In genomic region chr5:29475556-29475955, GRCm38 (mm10) we compare ENCODE assay signal across 24 mouse cellular contexts. TPM values are rescaled to one million over a fixed set of nuclear protein-coding genes. Genes with fewer than 3 reads are reported as not detected.
DNase-seq lines count a peak whose midpoint lies in the region; ATAC-seq lines count a peak whose summit lies in the region.
"Had no signal": no experiment of that assay in that cellular context is flagged by ENCODE, and none has a peak within 500 bp of the region (broad histone marks: within the 10 kb centered on the region; RNA-seq: fewer than 3 reads in every experiment).

No protein-coding gene starts in this region.

- ATAC-seq in hindbrain, embryonic 11.5 days (ENCODE audit: low FRiP score) = no peak
- no peak for ATAC-seq in hindbrain, embryonic 16.5 days
- ATAC-seq in intestine, embryonic 15.5 days = no peak
- ATAC-seq in stomach, embryonic 15.5 days (ENCODE audit: insufficient read depth, low FRiP score, low read depth) = no peak
- ATAC-seq: activated CD4-positive, CD25-positive, alpha-beta regulatory T cell, adult 4 months; hindbrain, postnatal 0 days had no signal

- WGBS in hindbrain, embryonic 11.5 days = 2% methylated on average over 5 of the region's 5 CpGs
- 3% methylated on average over 5 of the region's 5 CpGs for WGBS in hindbrain, embryonic 16.5 days
- 24% methylated on average over 5 of the region's 5 CpGs for WGBS in intestine, embryonic 15.5 days
- WGBS in stomach, embryonic 15.5 days = 13% methylated on average over 5 of the region's 5 CpGs

- no peaks in the 10 kb centered on the region for H3K36me3 ChIP-seq in hindbrain, embryonic 11.5 days (ENCODE audit: control insufficient read depth, insufficient read depth, low read length)
- no peaks in the 10 kb centered on the region for H3K36me3 ChIP-seq in hindbrain, embryonic 16.5 days (ENCODE audit: control insufficient read depth, insufficient read depth, low read length)
- H3K36me3 ChIP-seq in intestine, embryonic 15.5 days = no peaks in the 10 kb centered on the region
- H3K36me3 ChIP-seq in stomach, embryonic 15.5 days = no peaks in the 10 kb centered on the region
- H3K36me3 ChIP-seq: forebrain, embryonic 12.5 days; heart, embryonic 10.5 days had no signal

- H3K4me3 ChIP-seq in hindbrain, embryonic 11.5 days (ENCODE audit: low read depth, low read length) = no peak overlapping the region
- no peak overlapping the region for H3K4me3 ChIP-seq in hindbrain, embryonic 16.5 days (ENCODE audit: low read length)
- H3K4me3 ChIP-seq in intestine, embryonic 15.5 days (replicated peaks) = no peak overlapping the region
- H3K4me3 ChIP-seq in stomach, embryonic 15.5 days (replicated peaks) = peak overlapping the region; percentile 49
- H3K4me3 ChIP-seq: forebrain, embryonic 12.5 days; heart, embryonic 10.5 days; left cerebral cortex, adult 2 months had no signal

- no peaks in the 10 kb centered on the region for H3K9me3 ChIP-seq in hindbrain, embryonic 11.5 days (ENCODE audit: control insufficient read depth, low read length)
- no peaks in the 10 kb centered on the region for H3K9me3 ChIP-seq in hindbrain, embryonic 16.5 days (ENCODE audit: control insufficient read depth, low read length)
- H3K9me3 ChIP-seq in intestine, embryonic 15.5 days = no peaks in the 10 kb centered on the region
- no peaks in the 10 kb centered on the region for H3K9me3 ChIP-seq in stomach, embryonic 15.5 days
- H3K9me3 ChIP-seq: forebrain, embryonic 12.5 days; heart, embryonic 10.5 days had no signal

- no peak overlapping the region for H3K27ac ChIP-seq in hindbrain, embryonic 11.5 days (ENCODE audit: low read depth, low read length)
- H3K27ac ChIP-seq in hindbrain, embryonic 16.5 days (ENCODE audit: low read depth, low read length) = no peak overlapping the region
- H3K27ac ChIP-seq in intestine, embryonic 15.5 days = no peak overlapping the region
- no peak overlapping the region for H3K27ac ChIP-seq in stomach, embryonic 15.5 days
- H3K27ac ChIP-seq: forebrain, embryonic 12.5 days; heart, embryonic 10.5 days; hindbrain, postnatal 0 days; kidney, postnatal 0 days; left cerebral cortex, adult 2 months; liver, embryonic 14.5 days had no signal

- peaks cover 7% of the 10 kb centered on the region; the same call in 1 of the 2 replicates for H3K4me1 ChIP-seq in hindbrain, embryonic 11.5 days (replicated peaks; ENCODE audit: control insufficient read depth, insufficient read depth, low read length)
- H3K4me1 ChIP-seq in hindbrain, embryonic 16.5 days (ENCODE audit: control insufficient read depth, insufficient read depth, low read depth, low read length) = peaks cover 13% of the 10 kb centered on the region
- peaks cover 16% of the 10 kb centered on the region; the same call in 1 of the 2 replicates for H3K4me1 ChIP-seq in intestine, embryonic 15.5 days (replicated peaks)
- H3K4me1 ChIP-seq in stomach, embryonic 15.5 days = 0 out of 2 replicates have a peak, but pooled peaks cover 13% of the 10 kb centered on the region

- peaks cover 99% of the 10 kb centered on the region for H3K27me3 ChIP-seq in hindbrain, embryonic 11.5 days (ENCODE audit: control insufficient read depth, insufficient read depth, low read length)
- peaks cover 70% of the 10 kb centered on the region for H3K27me3 ChIP-seq in hindbrain, embryonic 16.5 days (replicated peaks; ENCODE audit: control insufficient read depth, insufficient read depth, low read length)
- H3K27me3 ChIP-seq in intestine, embryonic 15.5 days (replicated peaks) = peaks cover 82% of the 10 kb centered on the region
- H3K27me3 ChIP-seq in stomach, embryonic 15.5 days (replicated peaks) = peaks cover 74% of the 10 kb centered on the region

- no peak overlapping the region for H3K4me2 ChIP-seq in hindbrain, embryonic 11.5 days (replicated peaks; ENCODE audit: low read depth, low read length)
- no peak overlapping the region for H3K4me2 ChIP-seq in hindbrain, embryonic 16.5 days (ENCODE audit: low read length)
- peak overlapping the region; percentile 79 for H3K4me2 ChIP-seq in intestine, embryonic 15.5 days (replicated peaks)
- H3K4me2 ChIP-seq in stomach, embryonic 15.5 days = peak overlapping the region; percentile 74
- H3K4me2 ChIP-seq: forebrain, embryonic 12.5 days; lung, embryonic 14.5 days had no signal

- H3K9ac ChIP-seq in hindbrain, embryonic 11.5 days (ENCODE audit: low read depth, low read length) = no peak overlapping the region
- H3K9ac ChIP-seq in hindbrain, embryonic 16.5 days (ENCODE audit: low read depth, low read length) = no peak overlapping the region
- H3K9ac ChIP-seq in intestine, embryonic 15.5 days = no peak overlapping the region
- no peak overlapping the region for H3K9ac ChIP-seq in stomach, embryonic 15.5 days
- H3K9ac ChIP-seq: forebrain, embryonic 12.5 days; liver, embryonic 14.5 days; lung, embryonic 14.5 days had no signal

- DNase-seq in hindbrain, embryonic 11.5 days (ENCODE audit: low spot score) = peak; percentile 36
- DNase-seq in MN1 (ENCODE audit: low spot score) = peak; percentile 69
- no peak for DNase-seq in B cell, adult 2 months
- no peak for DNase-seq in urinary bladder, postnatal 36 days (ENCODE audit: low spot score in 2 of 2)
- DNase-seq: adrenal gland, postnatal 10 days; cerebellum, adult 2 months; cerebellum, postnatal 36 days; kidney, adult 2 months; lung, embryonic 14.5 days; midbrain, embryonic 14.5 days; right cerebral cortex, postnatal 4 days had no signal

RNA-seq across cellular contexts. Expression of gene Mnx1, which starts 2.7 kb away (rescaled TPM):
- 0.32 and 0.74 TPM in 2 replicates for polyA plus RNA-seq in hindbrain, embryonic 11.5 days (2014; fragmentation: Nextera tagmentation; extraction: Ambion mirVana)
- 0.25 TPM in 1 of 2 replicates, not detected in the other for polyA plus RNA-seq in hindbrain, embryonic 16.5 days (2015; fragmentation: Nextera tagmentation; extraction: Ambion mirVana)
- polyA plus RNA-seq in intestine, embryonic 15.5 days (2015; fragmentation: Nextera tagmentation; extraction: Ambion mirVana) = 1.4 and 1.5 TPM in 2 replicates
- 2.2 and 3.1 TPM in 2 replicates for polyA plus RNA-seq in stomach, embryonic 15.5 days (2015; fragmentation: Nextera tagmentation; extraction: Ambion mirVana)
- polyA plus RNA-seq: activated CD4-positive, CD25-positive, alpha-beta regulatory T cell, adult 4 months; cerebellum, adult 2 months; gonadal fat pad, adult 2 months; heart, embryonic 16.5 days; hindbrain, postnatal 0 days; kidney, adult 2 months; kidney, postnatal 0 days; liver, embryonic 14.5 days; lung, embryonic 14.5 days; midbrain, embryonic 14.5 days; thymus, postnatal 0 days had no signal

RNA-seq across cellular contexts. Expression of gene Nom1, which starts 41.1 kb away (rescaled TPM):
- 18.4 and 22.4 TPM in 2 replicates for polyA plus RNA-seq in hindbrain, embryonic 11.5 days (2014; fragmentation: Nextera tagmentation; extraction: Ambion mirVana)
- 18.2 and 18.9 TPM in 2 replicates for polyA plus RNA-seq in hindbrain, embryonic 16.5 days (2015; fragmentation: Nextera tagmentation; extraction: Ambion mirVana)
- polyA plus RNA-seq in intestine, embryonic 15.5 days (2015; fragmentation: Nextera tagmentation; extraction: Ambion mirVana) = 28.0 and 31.0 TPM in 2 replicates
- polyA plus RNA-seq in stomach, embryonic 15.5 days (2015; fragmentation: Nextera tagmentation; extraction: Ambion mirVana) = 22.8 and 29.5 TPM in 2 replicates

Comparison
In these comparisons a context has a peak if more than half of its experiments do, and no peak if none do; other contexts are left out.
1. DNase-seq: peak in hindbrain, embryonic 11.5 days (single experiment) and MN1 (single experiment); none in B cell, adult 2 months (0 of 2) and urinary bladder, postnatal 36 days (0 of 2).
2. H3K4me2 ChIP-seq: peak in intestine, embryonic 15.5 days (single experiment) and stomach, embryonic 15.5 days (single experiment); none in hindbrain, embryonic 11.5 days (single experiment) and hindbrain, embryonic 16.5 days (single experiment).